Mouse (Mus musculus) layer of hippocampus, adult 9-10 months (tissue): ENCODE results near the gene Cd37.
A peak's percentile ranks its signal among the peaks of the same experiment; 100 is the strongest.

Experiments used
- DNase-seq: peaks from one replicate; pipeline ENCODE4 v3.0.0; 2022; ENCODE audit warnings: low spot score

Cd37 gene

DNA sequence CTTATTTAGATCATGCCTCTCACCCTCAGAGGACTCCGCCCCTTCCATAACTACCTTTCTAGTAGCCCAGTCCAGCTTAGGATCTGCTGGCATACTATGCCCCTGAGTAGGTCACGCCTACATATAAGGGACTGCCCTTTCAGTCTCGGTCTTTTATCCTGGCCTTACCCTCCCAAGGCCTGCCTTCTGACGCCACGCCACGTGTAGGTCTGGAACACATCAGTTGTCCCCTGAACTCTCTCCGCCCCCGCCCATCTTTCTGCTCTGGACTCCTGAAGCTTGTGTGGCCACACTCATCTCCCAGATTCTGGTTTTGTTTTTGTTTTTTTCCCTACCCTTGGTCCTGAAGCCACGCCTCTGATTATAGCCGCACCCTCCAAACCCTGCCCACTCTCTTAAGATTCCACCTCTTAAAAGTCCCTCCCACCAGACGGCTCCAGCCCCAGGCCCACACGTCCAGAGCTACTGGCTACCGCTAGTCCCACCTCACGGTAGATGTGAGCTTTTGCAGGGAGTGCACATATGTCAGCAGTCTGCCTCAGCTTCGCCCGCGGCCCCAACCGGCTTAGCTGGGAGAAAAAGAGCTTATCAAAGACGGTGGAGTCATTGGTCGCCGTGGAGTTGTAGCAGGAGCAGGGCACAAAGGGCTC, 3.9 kb downstream of the Cd37 start:
- no peak for DNase-seq

DNA sequence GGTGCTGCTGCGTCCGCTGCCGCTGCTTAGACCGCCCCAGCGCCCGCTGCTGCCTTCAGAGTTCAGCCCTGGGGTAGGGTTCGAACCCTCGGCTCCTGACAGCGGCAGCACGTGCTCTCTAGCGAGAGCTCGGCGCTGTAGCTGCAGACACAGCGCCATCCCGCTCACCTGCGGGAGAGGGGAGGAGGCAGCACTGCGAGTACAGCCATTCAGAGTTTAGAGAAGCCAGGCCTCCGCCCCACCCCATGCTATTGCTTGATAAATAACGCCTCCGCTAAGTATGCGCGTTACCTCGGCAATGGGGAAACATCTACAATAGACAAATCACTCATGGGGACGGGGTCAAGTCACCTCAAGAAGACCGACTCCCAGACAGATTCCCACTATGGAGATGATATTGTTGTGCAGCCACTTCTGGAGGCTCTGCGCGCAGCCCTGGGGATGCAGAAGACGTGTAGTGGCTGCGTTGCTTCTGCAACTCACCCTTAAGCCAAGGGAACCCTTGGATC, 4.5 kb downstream of the Cd37 start:
- no peak for DNase-seq

DNA sequence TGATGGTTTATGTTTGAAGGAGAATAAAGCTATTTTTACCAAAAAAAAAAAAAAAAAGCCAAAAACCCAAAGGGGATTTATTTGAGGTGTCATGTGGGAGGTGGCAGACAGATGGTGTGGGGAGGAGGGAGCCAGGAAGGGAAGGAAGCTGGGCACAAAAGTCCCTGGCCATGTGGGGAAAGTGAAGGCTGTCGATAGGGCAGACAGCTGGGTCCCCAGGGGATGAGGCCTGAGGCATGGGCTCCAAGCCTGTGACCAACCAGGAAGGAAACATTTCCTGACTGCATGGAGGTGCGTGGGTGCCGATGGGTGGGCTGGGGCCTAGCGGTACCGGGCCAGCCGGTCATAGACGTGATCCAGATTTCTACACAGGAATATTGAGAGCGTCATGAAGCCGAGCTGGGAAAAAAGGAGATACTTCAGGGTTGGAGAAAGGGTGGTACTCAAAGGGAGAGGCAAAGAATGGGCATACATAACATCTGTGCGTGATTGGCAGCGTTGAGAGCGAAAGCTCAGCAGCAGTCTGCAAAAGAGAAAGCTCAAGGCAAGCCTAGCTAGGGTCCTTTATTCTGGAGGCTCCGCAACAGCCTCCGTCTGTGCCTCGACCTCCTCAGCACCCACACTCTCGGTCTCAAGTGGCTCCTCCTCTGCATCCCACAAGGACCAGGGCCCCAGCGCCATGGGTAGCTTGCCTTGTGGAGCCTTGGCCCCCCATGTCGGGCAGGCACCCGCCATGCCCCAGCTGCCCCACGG, 5.2 kb downstream of the Cd37 start:
- peak; percentile 42 for DNase-seq

DNA sequence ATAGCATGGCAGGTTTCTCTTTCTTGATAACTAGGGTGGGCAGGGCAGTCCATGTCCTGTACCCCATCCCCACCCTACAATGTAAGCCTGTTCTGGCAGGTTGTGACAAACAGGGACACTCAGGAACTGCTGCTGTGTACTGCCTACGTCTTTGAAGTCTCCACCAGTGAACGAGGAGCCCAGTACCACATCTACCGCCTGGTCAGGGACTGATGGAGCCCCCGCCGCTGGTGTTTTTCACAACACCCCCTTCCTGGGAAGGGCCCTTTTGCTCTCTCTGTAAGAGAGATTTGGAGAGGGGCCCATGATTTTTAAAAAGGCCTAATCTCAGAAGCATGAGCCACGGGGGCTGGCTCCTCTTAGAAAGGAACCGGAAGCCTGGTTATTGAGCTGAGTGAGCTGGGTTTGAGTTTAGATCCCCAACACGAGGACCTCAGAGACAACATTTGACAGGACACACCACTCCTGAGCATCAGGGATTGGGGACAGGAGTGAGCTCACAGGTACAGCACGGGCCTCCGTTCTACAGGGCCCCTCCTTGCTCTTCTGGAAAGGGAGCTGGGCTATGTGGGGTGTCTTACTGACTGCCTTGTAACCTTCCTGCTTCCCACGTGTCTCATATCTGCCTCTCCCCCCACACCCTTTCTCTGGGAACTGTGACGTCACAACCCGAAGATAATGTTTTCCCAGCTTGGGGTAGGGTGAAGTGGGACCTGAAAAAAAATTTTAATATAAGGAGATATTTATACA, 6.0 kb downstream of the Cd37 start:
- DNase-seq: no peak

DNA sequence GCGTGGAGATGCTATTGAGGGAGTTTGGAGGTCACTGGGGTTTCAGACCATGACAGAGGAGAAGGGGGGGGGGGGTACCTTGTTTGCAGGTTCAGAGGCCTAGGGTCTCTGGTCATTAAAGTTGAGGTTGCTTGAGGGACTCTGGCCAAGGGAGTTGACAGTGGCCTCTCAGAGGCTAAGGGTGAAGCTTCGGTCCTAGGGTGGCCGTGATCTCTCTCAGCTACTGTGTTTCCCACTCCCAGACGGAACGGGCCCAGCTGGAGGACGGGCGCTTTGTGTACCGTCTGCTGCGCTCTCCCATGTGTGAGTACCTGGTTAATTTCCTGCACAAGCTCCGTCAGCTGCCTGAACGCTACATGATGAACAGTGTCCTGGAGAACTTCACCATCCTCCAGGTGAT, 7.0 kb downstream of the Cd37 start:
- DNase-seq: no peak

DNA sequence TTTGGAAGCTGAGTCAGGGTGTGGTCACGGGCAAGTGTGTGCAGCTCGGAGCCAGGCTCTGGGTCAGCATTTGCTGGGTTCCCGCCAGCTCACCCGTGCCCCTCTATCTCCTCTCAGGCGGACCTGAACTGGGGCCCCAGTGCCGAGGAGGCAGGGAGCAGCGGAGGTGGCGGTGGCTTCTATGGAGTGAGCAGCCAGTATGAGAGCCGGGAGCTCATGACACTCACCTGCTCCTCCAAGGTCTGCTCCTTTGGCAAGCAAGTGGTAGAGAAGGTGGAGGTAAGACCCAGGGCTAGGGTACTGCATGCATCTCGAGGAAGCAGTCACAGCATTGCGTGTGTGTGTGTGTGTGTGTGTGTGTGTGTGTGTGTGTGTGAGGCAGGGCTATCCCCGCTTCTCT, 7.7 kb downstream of the Cd37 start:
- no peak for DNase-seq

GRCm38 (mm10) chr7:45229459-45230203, 9.3 kb downstream of the Cd37 start:
- DNase-seq: no peak

GRCm38 (mm10) chr7:45229046-45229445, 9.9 kb downstream of the Cd37 start:
- no peak for DNase-seq

DNA sequence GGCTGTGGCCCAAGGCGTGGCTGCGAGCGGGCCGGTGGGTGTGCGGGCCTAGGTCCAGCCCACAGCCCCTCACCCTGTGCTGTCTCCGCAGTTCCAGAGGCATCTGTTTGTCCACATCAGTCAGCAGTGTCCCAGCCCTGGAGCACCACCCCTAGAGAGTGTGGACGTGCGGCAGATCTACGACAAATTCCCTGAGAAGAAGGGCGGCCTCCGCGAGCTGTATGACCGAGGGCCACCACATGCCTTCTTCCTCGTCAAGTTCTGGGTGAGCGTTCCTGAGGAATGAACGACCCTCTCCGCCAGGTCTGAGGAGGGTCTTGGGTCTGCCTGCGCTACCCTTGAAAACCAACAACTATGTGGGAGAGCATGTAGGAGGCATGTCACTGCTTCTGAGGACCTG, 10.4 kb downstream of the Cd37 start:
- DNase-seq: no peak

DNA sequence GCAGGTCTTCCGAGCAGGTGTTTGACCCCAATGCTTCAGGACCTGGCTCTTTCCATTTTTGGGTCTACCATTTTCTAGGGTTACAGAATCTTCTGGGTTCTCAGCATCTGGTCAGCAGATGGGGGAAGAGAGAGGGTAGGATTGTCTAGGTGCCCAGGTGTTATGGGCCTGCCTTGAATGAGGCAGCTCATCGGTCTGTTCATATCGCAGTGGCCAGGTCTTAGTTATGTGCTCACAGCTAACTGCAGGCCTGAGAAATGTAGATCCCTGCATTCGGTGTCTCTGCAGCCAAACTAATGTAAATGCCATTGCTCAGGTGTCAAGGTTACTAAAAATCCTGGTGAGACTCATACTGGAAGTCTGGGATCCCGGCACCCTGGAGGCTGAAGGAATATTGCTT, 12.5 kb downstream of the Cd37 start:
- no peak for DNase-seq

- DNase-seq: no peak
Observed at GRCm38 (mm10) chr7:45224826-45225225, 14.1 kb downstream of the Cd37 start.

GRCm38 (mm10) chr7:45221680-45222079, 17.2 kb downstream of the Cd37 start:
- no peak for DNase-seq

DNA sequence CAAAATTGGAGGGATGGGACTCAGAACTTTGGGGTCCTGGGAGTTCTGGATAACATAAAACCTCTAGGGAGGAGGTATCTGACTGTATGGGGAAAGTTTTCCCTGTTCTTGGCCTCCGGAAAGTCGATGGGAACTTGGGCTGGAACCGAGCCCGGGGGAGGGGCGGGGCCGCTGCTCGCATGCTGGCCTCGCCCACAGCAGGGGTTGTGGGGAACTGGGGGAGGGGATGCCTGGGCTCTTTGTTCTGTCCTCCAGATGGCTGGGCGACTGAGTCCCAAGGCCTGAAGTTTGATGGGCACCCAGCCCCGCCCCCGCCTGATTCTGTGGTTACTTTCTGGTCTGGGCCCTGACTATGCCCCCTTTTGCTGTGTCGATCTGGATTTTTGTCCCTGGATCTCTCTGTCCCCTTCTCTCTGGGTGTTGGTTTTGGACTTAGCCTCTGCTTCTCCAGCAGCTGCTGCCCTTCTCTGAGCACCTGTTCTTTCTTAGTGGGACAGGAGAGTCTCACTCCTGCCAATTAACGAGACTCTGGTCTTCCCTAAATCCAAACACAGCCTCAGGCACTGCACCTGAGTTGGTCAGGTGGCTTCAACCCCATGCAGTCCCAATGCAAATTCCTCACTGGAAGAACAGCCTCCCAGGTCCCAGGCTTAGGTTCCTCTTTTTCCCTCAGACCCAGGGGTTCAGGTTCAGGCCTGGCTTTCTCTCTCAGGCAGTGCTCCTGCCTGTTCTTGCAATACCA, 22.3 kb downstream of the Cd37 start:
- no peak for DNase-seq

DNA sequence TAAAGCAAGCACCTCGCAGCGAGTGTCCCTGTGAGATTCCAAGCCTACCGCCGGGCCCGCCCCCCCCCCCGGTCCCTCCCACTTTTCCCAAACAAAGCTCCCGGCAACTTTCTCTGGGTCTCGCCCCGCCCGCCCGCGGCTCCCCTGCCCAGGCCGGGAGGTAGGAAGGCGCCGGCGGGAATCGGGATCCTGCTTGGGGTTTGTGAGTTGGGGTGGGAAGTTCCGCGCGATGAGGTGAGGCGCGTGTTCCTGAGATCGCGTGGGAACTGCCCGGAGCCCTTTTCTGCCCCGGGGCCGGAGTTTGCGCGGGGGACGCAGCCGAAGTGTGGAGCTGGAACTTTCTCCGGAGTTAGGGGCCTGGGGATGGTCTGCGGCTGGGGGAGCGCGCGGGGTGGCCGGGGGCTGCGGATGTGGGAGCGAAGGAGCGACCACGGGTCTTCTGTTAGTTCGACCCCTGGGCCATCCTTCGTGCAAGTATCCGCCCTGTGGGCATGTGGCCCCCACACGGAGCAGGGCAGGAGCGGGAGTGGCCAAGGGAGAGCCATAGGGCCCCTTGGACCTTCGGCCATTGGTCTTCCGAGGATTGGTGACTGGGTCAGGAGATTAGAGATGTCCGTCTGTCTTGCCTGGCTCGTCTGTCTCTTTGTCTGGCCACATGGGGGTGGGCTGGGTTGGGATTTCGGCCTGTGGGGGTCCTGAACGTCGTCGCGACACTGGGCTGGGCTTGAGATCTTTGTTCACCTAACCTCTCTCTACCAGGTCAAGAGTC, 23.1 kb downstream of the Cd37 start, which contains the start of gene Tead2:
Gene Tead2, plus strand, starts transcription at position 81 of the 769 bp plus-strand sequence.
- DNase-seq: no peak

DNA sequence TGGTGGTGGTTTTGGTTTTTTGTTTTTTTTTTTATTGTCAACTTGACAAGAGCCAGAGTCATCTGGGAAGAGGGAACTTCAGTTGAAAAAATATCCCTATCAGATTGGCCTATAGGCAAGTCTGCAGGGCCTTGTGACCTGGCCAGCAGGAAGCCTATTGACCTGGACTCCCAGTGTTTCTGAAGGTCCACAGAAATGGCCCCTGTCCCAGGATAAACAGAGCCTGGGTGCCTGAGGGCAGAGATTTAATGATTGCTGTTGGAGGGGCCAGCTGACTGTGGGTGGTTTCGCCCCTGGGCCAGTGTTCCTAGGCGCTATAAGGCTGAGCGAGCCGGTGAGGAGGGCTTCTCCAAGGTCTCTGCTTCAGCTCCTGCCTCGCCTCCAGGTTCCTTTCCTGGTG, 25.2 kb downstream of the Cd37 start:
- DNase-seq: no peak

GRCm38 (mm10) chr7:45212356-45212755, 26.6 kb downstream of the Cd37 start:
- no peak for DNase-seq

DNA sequence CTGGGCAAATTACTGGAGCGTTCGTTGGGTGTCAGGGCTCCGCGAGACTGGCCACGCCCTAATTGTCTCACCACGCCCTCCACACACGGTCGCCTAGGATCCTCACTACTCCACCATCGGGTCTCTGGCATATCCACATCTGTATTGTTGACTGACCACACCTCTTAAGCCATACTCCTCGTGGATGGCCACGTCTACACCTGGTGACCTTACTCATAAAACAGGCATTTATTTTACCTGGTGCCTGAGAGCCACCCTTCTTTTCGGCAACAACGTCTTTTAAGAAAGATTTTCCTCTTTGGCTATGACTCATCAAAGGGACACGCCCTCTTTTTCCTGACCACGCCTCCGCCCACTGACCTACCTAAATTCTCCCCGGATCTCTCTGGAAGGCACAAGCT, 27.1 kb downstream of the Cd37 start, which contains the start of gene Dkkl1:
Gene Dkkl1, minus strand, starts transcription at position 297 of the 401 bp plus-strand sequence.
- DNase-seq: no peak

- DNase-seq: no peak
Observed at GRCm38 (mm10) chr7:45211070-45211469, 27.8 kb downstream of the Cd37 start.

DNA sequence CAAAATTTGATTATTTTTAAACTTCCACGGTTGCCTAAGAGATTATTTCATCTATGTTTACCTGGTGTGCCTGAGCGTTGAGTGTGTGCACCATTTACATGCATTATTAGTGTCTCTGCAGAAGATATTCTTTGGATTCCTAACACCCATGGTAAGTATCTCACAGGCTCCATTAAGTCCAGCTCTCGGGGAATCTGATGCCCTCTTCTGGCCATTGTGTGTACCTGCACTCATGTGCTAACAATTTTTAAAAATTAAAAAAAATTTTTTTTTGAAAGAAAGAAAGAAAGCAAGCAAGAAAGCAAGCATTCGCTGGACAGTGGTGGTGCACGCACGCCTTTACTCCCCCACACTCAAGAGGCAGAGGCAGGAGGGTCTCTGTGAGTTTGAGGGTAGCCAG, 30.7 kb downstream of the Cd37 start:
- no peak for DNase-seq

DNA sequence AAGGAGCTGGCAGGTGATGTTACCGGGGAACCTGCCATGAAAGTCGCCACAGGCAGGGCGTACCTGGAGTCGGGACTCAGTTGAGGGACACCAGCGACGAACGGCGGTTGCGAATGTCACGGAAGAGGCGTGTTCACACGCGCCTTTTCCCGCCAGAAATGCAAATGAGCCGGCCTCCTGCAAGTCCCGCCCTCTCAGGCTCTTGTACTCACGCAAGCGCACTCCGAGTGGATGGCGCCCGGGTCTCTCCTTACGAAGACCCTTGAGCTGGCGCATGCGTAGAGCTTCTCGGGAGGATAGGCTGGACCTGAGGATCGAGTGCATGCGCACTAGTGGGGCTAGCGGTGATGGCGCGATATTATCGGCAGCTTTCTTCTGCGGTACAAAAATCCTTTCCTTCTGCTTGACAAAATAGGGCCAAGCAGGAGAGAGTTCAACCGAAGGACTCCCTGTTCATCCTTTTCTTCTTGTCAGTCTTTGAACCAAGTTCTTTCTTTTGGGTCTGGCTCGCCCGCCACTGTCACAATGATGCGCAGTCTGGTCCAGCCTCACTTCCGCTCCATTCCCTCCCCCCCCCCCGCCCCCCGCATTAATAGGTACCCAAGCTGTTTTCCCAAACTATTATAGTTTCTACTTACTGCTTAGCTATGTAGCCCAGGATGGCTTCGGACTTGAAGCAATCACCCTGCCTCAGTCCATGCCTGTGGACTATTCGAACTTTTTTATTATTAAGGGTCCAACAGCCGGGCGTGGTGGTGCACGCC, 34.4 kb downstream of the Cd37 start, which contains the start of gene Ccdc155:
Gene Ccdc155, minus strand, starts transcription at position 513 of the 764 bp plus-strand sequence.
- peak; percentile 79 for DNase-seq
